Mouse (Mus musculus): ENCODE results near the gene Mast4. TPM values are rescaled to one million over a fixed set of nuclear protein-coding genes. Genes with fewer than 3 reads are reported as not detected.

Gene Mast4
- total RNA-seq, 2 experiments from 2014 or later, result 66.7 to 68.9 TPM

- Histone ChIP-seq H3K27ac (no peak overlapping the region), H3K4me3 (no peak overlapping the region)
- DNase-seq (ENCODE audit: low spot score in 2 of 2), result peak; percentile 36 to 39
- no peak for TF ChIP-seq CTCF (conservative IDR thresholded peaks at IDR 0.05)
These were observed 231.7 kb downstream of the Mast4 start for GRCm38 (mm10) chr13:103102598-103102997.

DNA sequence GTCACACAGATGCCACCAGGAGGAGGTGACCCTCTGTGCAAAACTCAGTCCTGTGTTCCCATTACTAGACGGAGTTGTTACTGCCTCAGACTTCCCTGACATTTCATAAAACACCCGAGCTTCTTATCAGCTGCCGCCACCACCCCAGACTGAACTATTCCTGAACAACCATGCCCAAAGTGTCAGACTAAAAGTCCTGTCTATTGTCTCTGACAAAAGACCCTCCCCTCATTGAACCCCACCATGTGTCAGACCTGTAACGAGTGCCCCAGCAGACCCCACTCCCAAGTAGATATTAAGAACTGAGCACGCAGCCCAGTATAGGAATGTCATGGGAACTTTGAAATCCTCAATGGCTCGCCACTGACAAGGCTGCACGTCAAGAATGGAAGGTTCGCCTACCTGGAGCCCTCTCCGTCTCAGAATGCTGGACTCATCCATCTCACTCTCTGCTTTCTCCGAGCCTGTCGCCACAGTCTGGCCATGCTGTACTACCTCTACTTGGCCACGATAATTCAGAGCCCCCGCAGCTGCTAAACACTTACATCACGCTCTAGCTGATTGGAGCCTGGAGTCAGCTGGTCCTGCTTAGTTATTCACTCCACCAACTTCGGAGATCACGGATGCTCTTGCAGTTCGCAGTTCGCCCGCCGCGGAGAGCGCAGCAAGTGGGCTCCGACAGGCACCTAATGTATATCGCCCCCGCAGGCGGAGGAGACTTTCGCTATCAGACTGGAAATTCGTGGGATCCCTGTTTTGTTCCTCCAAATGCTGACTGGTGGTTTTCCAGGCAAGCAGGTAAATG, 237.7 kb downstream of the Mast4 start:
- H3K4me3 ChIP-seq, result peak overlapping the region; percentile 69
- TF ChIP-seq CTCF (conservative IDR thresholded peaks at IDR 0.05), result peak; percentile 71
- DNase-seq (ENCODE audit: low spot score in 2 of 2), result peak; percentile 57 to 72
- H3K27ac ChIP-seq, result peak overlapping the region; percentile 70

- H3K27ac ChIP-seq, result peak overlapping the region; percentile 70; the same call in 1 of the 2 replicates
- no peak for TF ChIP-seq CTCF (conservative IDR thresholded peaks at IDR 0.05)
- peak overlapping the region; percentile 69 for H3K4me3 ChIP-seq
- DNase-seq (ENCODE audit: low spot score in 2 of 2), result no peak
These were observed 238.8 kb downstream of the Mast4 start for GRCm38 (mm10) chr13:103095491-103095890.

- Histone ChIP-seq H3K4me3 (peak overlapping the region; percentile 26; the same call in 1 of the 2 replicates), H3K27ac (no peak overlapping the region)
- DNase-seq (ENCODE audit: low spot score in 2 of 2), result no peak
- TF ChIP-seq CTCF (conservative IDR thresholded peaks at IDR 0.05), result no peak
These were observed 239.7 kb downstream of the Mast4 start for GRCm38 (mm10) chr13:103094595-103094994.

GRCm38 (mm10) chr13:103093713-103094112, 240.6 kb downstream of the Mast4 start:
- H3K27ac ChIP-seq, result no peak overlapping the region
- DNase-seq (ENCODE audit: low spot score in 2 of 2), result no peak
- TF ChIP-seq CTCF (conservative IDR thresholded peaks at IDR 0.05), result no peak
- H3K4me3 ChIP-seq, result no peak overlapping the region

- H3K27ac ChIP-seq, result no peak overlapping the region
- DNase-seq (ENCODE audit: low spot score in 2 of 2), result no peak
- TF ChIP-seq CTCF (conservative IDR thresholded peaks at IDR 0.05), result no peak
- H3K4me3 ChIP-seq, result no peak overlapping the region
These were observed 248.7 kb downstream of the Mast4 start for GRCm38 (mm10) chr13:103085540-103086121.

GRCm38 (mm10) chr13:103082891-103083290, 251.4 kb downstream of the Mast4 start:
- no peak for DNase-seq (ENCODE audit: low spot score in 2 of 2)
- Histone ChIP-seq H3K27ac (no peak overlapping the region), H3K4me3 (no peak overlapping the region)
- no peak for TF ChIP-seq CTCF (conservative IDR thresholded peaks at IDR 0.05)

DNA sequence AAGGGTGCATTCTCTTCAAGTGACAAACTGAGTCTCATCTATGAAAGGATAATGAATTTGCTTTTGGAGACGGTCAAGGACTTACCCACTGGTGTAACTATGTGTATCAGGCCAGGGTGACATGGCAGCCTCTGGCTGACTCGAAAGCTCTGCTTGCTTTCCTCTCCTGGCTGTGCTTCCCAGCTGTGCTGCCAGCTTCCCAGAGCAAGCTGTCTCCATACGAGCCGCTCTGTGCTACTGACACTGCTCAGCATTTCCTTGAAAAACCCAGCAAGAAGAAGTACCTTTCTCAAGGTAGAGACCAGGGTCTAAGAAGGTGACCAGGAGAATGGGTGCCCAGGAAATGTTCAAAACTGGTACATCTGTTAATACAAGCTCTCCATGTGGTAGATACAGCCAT, 254.5 kb downstream of the Mast4 start:
- no peak overlapping the region for H3K27ac ChIP-seq
- no peak for DNase-seq (ENCODE audit: low spot score in 2 of 2)
- no peak for TF ChIP-seq CTCF (conservative IDR thresholded peaks at IDR 0.05)
- H3K4me3 ChIP-seq, result no peak overlapping the region

GRCm38 (mm10) chr13:103078815-103079214, 255.5 kb downstream of the Mast4 start:
- Histone ChIP-seq H3K27ac (no peak overlapping the region), H3K4me3 (no peak overlapping the region)
- no peak for DNase-seq (ENCODE audit: low spot score in 2 of 2)
- TF ChIP-seq CTCF (conservative IDR thresholded peaks at IDR 0.05), result no peak

DNA sequence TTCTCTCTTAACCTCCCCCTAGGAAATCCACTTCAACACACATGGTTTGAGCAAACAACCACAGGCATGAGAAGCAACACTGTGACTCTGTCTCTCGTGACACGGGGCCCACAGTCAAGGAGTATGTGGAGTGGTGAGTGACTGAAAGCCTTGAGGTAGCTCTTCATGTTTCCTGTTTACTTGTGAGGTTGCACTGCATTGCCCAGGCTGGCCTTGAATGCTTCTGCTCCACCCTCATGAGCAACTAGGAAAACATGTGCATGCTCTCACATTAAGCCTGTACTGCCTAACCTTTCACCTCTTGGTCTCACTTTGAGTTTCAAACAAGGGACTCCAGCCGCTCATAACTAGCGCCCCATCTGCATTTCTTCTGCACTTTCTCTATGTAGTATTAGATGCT, 260.8 kb downstream of the Mast4 start:
- Histone ChIP-seq H3K27ac (no peak overlapping the region), H3K4me3 (no peak overlapping the region)
- no peak for TF ChIP-seq CTCF (conservative IDR thresholded peaks at IDR 0.05)
- no peak for DNase-seq (ENCODE audit: low spot score in 2 of 2)

DNA sequence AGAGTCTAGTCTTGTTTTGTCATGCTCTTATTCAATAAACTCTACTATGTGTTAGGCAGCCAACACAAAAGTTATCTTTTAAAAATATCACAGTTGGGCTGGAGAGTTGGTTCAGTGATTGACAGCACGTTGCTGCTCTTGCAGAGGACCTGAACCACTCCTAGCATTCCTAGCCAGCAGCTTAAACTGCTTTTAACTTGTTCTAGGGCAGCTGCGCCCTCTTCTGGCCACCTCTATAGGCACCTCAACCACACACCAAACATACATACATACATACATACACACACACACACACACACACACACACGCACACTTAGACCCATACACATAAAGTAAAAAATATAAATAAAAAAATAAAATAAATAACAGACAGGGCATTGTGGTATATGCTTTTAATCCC, 262.5 kb downstream of the Mast4 start:
- Histone ChIP-seq H3K4me3 (no peak overlapping the region), H3K27ac (no peak overlapping the region)
- DNase-seq (ENCODE audit: low spot score in 2 of 2), result no peak
- peak; percentile 59 for TF ChIP-seq CTCF (conservative IDR thresholded peaks at IDR 0.05)

GRCm38 (mm10) chr13:103067581-103068166, 266.6 kb downstream of the Mast4 start:
- Histone ChIP-seq H3K4me3 (no peak overlapping the region), H3K27ac (no peak overlapping the region)
- no peak for TF ChIP-seq CTCF (conservative IDR thresholded peaks at IDR 0.05)
- no peak for DNase-seq (ENCODE audit: low spot score in 2 of 2)

DNA sequence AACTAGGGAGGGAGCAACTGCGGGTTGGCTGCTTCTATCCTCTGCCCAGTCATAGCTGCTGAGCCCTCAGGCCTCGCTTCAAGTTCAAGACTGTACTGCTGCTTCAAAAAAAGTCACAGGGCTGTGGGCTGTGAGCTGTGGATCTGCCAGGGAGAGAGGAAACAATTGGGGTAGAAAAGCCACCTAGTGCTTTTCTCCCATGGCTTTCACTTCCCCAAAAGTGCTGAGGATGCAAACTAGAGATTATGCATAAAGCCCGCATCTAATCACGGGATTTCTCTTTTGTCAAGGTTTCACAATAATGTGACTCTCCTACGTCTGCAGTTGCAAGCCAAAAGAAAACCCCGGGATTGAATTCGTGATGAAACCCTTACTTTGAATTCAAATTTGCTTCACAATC, 268.9 kb downstream of the Mast4 start:
- no peak for TF ChIP-seq CTCF (conservative IDR thresholded peaks at IDR 0.05)
- H3K27ac ChIP-seq, result no peak overlapping the region
- no peak overlapping the region for H3K4me3 ChIP-seq
- no peak for DNase-seq (ENCODE audit: low spot score in 2 of 2)

Measured in layer of hippocampus, adult 2 months (tissue).